Mouse (Mus musculus) embryonic facial prominence, embryonic 12.5 days (tissue): Measurements from ENCODE around the gene Tspan11. TPM values are rescaled to one million over a fixed set of nuclear protein-coding genes. Genes with fewer than 3 reads are reported as not detected.
A peak's percentile ranks its signal among the peaks of the same experiment; 100 is the strongest.

Experiments used
- ATAC-seq: fragments of 200-750 bp; cut with Nextera tagmentation; 2 replicates; pipeline ENCODE4 v1.8.0; 2017; ENCODE audit not compliant: insufficient number of reproducible peaks, insufficient read depth, low FRiP score, low TSS enrichment
- H3K27ac ChIP-seq: fragments of 300-500 bp; sonication (generic); 2 replicates; pipeline ENCODE4 v1.5.1; 2016; ENCODE audit warnings: mild to moderate bottlenecking
- H3K27me3 ChIP-seq: fragments of 300-500 bp; sonication (generic); 2 replicates; pipeline ENCODE4 v1.6.1; 2016; ENCODE audit warnings: mild to moderate bottlenecking, moderate library complexity
- H3K36me3 ChIP-seq: fragments of 300-500 bp; sonication (generic); 2 replicates; pipeline ENCODE4 v1.6.1; 2016; ENCODE audit warnings: mild to moderate bottlenecking
- H3K4me1 ChIP-seq: fragments of 300-500 bp; sonication (generic); 2 replicates; pipeline ENCODE4 v1.6.1; 2016
- H3K4me2 ChIP-seq: fragments of 300-500 bp; sonication (generic); replicated peaks from 2 replicates; pipeline ENCODE4 v1.6.1; 2016; ENCODE audit warnings: mild to moderate bottlenecking, moderate library complexity
- H3K4me3 ChIP-seq: fragments of 300-500 bp; sonication (generic); 2 replicates; pipeline ENCODE4 v1.5.1; 2016; ENCODE audit warnings: mild to moderate bottlenecking
- H3K9ac ChIP-seq: fragments of 300-500 bp; sonication (generic); 2 replicates; pipeline ENCODE4 v1.6.1; 2016; ENCODE audit warnings: mild to moderate bottlenecking, moderate library complexity
- H3K9me3 ChIP-seq: fragments of 300-500 bp; sonication (generic); 2 replicates; pipeline ENCODE4 v1.6.1; 2016; ENCODE audit warnings: mild to moderate bottlenecking, moderate library complexity
- WGBS: fragments of 180-500 bp; shearing (Covaris S2); methylation state at CpG from one replicate; pipeline ENCODE4 v1.1.7; 2016; 5-methylcytosine and 5-hydroxymethylcytosine counted together
- polyA plus RNA-seq: library from polyadenylated mRNA; unstranded; fragments of >200 nt; fragmentation: Nextera tagmentation; extraction: Ambion mirVana; gene quantifications from 2 replicates; pipeline ENCODE4 v1.2.1, GENCODE M21; 2016

Tspan11 gene
- polyA plus RNA-seq, 1 experiment from 2014 or later: 24.7 TPM

DNA sequence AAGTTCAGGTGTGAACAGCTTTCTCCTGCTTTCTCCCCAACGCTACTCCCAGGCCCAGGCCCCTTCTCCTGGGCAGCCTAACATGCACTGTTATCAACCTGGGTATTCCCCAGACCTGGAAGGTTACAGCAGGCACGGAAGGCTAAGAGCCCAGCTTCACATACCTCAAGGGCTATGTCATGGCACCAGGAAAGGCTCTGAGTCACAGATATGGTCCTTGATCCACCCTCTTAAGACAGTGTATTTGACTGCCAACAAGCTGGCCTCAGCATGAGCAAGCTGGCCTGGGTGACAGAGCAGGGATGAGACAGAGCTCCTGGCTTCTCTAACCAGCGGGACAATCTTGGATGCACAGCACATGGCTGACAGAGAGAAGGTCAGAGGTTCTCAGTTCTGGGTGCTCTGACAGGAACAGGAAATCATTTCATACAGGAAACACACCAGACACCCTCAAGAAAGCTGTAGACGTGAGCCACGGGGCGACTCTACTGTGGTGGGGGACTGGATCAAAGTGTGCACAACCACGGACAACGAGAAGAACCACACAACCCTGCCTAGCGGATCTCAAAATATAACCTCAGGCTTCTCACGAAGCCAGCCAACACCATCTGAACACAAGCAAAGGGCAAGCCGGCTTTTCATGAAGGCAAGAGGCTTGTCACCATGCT is 104.3 kb downstream of the Tspan11 start:
- H3K9me3 ChIP-seq: no peaks in the 10 kb centered on the region
- no peaks in the 10 kb centered on the region; the same call in 1 of the 2 replicates for H3K36me3 ChIP-seq
- H3K9ac ChIP-seq: no peak overlapping the region
- H3K4me1 ChIP-seq: peaks cover 8% of the 10 kb centered on the region; the same call in 1 of the 2 replicates
- ATAC-seq: no peak
- no peak overlapping the region for H3K4me2 ChIP-seq
- H3K27ac ChIP-seq: no peak overlapping the region
- WGBS: 82% methylated on average over 11 of the region's 11 CpGs
- no peak overlapping the region for H3K4me3 ChIP-seq
- no peaks in the 10 kb centered on the region for H3K27me3 ChIP-seq

GRCm38 (mm10) chr6:127992993-127993392 is 105.6 kb downstream of the Tspan11 start:
- no peak for ATAC-seq
- H3K27me3 ChIP-seq: no peaks in the 10 kb centered on the region
- H3K36me3 ChIP-seq: no peaks in the 10 kb centered on the region; the same call in 1 of the 2 replicates
- H3K4me3 ChIP-seq: no peak overlapping the region
- H3K9me3 ChIP-seq: no peaks in the 10 kb centered on the region
- H3K27ac ChIP-seq: no peak overlapping the region
- H3K4me2 ChIP-seq: no peak overlapping the region
- H3K9ac ChIP-seq: no peak overlapping the region
- 87% methylated on average over 8 of the region's 8 CpGs for WGBS
- peaks cover 6% of the 10 kb centered on the region; the same call in 1 of the 2 replicates for H3K4me1 ChIP-seq

DNA sequence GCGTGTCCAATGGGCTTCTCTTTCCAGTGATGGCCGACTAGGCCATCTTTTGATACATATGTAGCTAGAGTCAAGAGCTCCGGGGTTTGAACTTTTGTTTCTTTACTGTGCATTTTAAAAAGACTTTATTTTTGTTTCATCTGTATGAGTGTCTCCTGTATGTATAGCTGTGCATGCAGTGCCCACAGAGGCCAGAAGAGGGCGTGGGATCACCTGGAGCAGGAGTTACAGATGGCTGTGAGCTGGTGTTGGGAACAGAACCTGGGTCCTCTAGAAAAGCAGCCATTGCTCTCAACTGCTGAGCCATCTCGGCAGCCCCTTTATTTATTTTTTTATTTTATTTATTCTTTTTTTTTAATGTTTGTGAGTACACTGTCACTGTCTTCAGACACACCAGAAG is 109.5 kb downstream of the Tspan11 start:
- 88% methylated on average over 5 of the region's 5 CpGs for WGBS
- no peak overlapping the region for H3K4me2 ChIP-seq
- H3K27ac ChIP-seq: no peak overlapping the region
- no peaks in the 10 kb centered on the region for H3K27me3 ChIP-seq
- no peak for ATAC-seq
- H3K36me3 ChIP-seq: no peaks in the 10 kb centered on the region; the same call in 1 of the 2 replicates
- peaks cover 5% of the 10 kb centered on the region; the same call in 1 of the 2 replicates for H3K4me1 ChIP-seq
- H3K9ac ChIP-seq: no peak overlapping the region
- H3K4me3 ChIP-seq: no peak overlapping the region
- H3K9me3 ChIP-seq: no peaks in the 10 kb centered on the region

DNA sequence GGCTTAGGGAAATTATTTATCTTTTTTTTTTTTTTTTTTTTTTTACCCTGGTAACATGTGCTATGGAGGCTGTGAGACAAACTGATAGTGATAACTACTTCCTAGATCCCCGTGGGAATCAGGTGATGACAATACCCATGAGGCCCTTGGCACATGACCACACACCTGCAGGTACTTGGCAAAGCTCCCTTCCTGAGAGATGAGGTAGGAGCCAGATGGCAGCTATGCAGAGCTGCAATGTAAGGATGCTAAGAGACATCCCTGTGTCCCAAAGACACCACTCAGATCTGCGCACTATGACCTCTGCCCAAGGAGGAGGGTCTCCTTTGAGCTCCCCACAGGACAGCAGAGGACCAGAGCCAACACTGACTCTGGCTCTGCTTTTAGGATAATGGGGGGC is 111.7 kb downstream of the Tspan11 start:
- Histone ChIP-seq H3K4me2 (no peak overlapping the region), H3K27me3 (no peaks in the 10 kb centered on the region), H3K9me3 (no peaks in the 10 kb centered on the region), H3K4me3 (no peak overlapping the region), H3K27ac (no peak overlapping the region), H3K36me3 (no peaks in the 10 kb centered on the region), H3K4me1 (peaks cover 17% of the 10 kb centered on the region), H3K9ac (no peak overlapping the region)
- WGBS: 90% methylated on average over 2 of the region's 2 CpGs
- no peak for ATAC-seq

GRCm38 (mm10) chr6:128000777-128001176 is 113.4 kb downstream of the Tspan11 start:
- WGBS: 69% methylated on average over 3 of the region's 3 CpGs
- Histone ChIP-seq H3K9ac (no peak overlapping the region), H3K4me3 (no peak overlapping the region), H3K4me1 (peaks cover 17% of the 10 kb centered on the region), H3K4me2 (no peak overlapping the region), H3K9me3 (no peaks in the 10 kb centered on the region), H3K27ac (no peak overlapping the region), H3K27me3 (no peaks in the 10 kb centered on the region), H3K36me3 (no peaks in the 10 kb centered on the region)
- no peak for ATAC-seq

DNA sequence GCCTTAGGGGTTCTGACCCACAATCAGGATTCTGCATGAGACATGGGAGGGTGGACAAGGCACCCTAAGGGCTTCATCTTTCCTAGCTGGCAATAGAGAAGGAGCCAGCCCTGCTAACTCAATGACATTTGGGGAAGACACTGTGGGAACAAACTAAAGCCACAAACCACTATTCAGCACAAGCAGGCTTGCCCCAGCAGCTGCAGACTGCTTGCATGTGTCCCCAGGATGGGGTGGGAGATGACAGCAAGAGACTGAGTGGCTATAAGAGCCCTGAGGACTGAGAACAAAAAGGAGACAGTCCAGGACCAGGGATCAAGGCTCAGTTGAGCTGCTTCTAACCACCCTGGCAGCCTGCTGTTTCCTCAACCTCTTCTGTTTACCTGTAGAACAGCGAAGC is 114.2 kb downstream of the Tspan11 start:
- H3K4me1 ChIP-seq: peaks cover 21% of the 10 kb centered on the region
- ATAC-seq: no peak
- peak overlapping the region; percentile 19 for H3K9ac ChIP-seq
- WGBS: 44% methylated on average over 1 of the region's 1 CpGs
- H3K27me3 ChIP-seq: no peaks in the 10 kb centered on the region
- peak overlapping the region; percentile 51; the same call in 1 of the 2 replicates for H3K27ac ChIP-seq
- H3K36me3 ChIP-seq: no peaks in the 10 kb centered on the region
- no peaks in the 10 kb centered on the region for H3K9me3 ChIP-seq
- no peak overlapping the region for H3K4me3 ChIP-seq
- H3K4me2 ChIP-seq: no peak overlapping the region

GRCm38 (mm10) chr6:128002104-128002503 is 114.7 kb downstream of the Tspan11 start:
- H3K4me3 ChIP-seq: no peak overlapping the region
- ATAC-seq: no peak
- H3K27ac ChIP-seq: peak overlapping the region; percentile 51; the same call in 1 of the 2 replicates
- 50% methylated on average over 10 of the region's 10 CpGs for WGBS
- peaks cover 21% of the 10 kb centered on the region for H3K4me1 ChIP-seq
- H3K36me3 ChIP-seq: no peaks in the 10 kb centered on the region
- no peak overlapping the region for H3K9ac ChIP-seq
- no peaks in the 10 kb centered on the region for H3K27me3 ChIP-seq
- H3K4me2 ChIP-seq: no peak overlapping the region
- H3K9me3 ChIP-seq: no peaks in the 10 kb centered on the region

DNA sequence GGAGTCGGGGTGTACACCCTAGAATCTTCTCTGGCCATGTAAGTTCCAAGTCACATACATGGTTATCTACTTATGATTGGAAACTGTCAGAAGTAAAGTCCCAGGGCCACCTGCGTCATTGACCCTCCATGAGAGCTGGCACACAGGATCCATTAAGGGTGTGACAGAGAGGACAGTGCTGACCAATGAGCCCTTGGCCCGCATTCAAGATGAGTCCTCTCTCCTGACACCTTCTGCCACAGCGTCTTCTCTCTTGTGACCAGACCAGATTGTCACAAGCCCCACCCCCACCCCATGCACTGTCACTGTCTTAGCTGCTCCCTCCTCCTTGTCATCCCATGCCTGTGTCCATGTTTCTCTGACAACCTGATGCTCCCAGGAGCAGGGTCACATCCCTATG is 115.3 kb downstream of the Tspan11 start:
- H3K9me3 ChIP-seq: no peaks in the 10 kb centered on the region
- peaks cover 27% of the 10 kb centered on the region for H3K4me1 ChIP-seq
- H3K27ac ChIP-seq: no peak overlapping the region
- WGBS: 85% methylated on average over 4 of the region's 4 CpGs
- no peaks in the 10 kb centered on the region for H3K36me3 ChIP-seq
- no peak for ATAC-seq
- no peaks in the 10 kb centered on the region for H3K27me3 ChIP-seq
- no peak overlapping the region for H3K4me2 ChIP-seq
- no peak overlapping the region for H3K9ac ChIP-seq
- no peak overlapping the region for H3K4me3 ChIP-seq

GRCm38 (mm10) chr6:128003542-128003941 is 116.2 kb downstream of the Tspan11 start:
- no peaks in the 10 kb centered on the region for H3K36me3 ChIP-seq
- no peak overlapping the region for H3K27ac ChIP-seq
- no peaks in the 10 kb centered on the region for H3K27me3 ChIP-seq
- no peak overlapping the region for H3K4me2 ChIP-seq
- no peak overlapping the region for H3K4me3 ChIP-seq
- H3K9ac ChIP-seq: no peak overlapping the region
- ATAC-seq: no peak
- H3K9me3 ChIP-seq: no peaks in the 10 kb centered on the region
- WGBS: 81% methylated on average over 5 of the region's 5 CpGs
- peaks cover 34% of the 10 kb centered on the region for H3K4me1 ChIP-seq

Other genes with a start within 250 kb of the Tspan11 start
- gene Prmt8, start 118.1 kb upstream of the Tspan11 start, polyA plus RNA-seq: 3.0 and 3.9 TPM in 2 replicates